Mouse (Mus musculus) liver, embryonic 11.5 days (tissue): ENCODE data around the gene Ccnyl1. TPM values are rescaled to one million over a fixed set of nuclear protein-coding genes. Genes with fewer than 3 reads are reported as not detected.
"Not testable (repeated sequence)": the region's sequence is repeated elsewhere in the genome, so short reads cannot be mapped to it uniquely, and the experiment has no call there.

ENCODE experiments used
- ATAC-seq: fragments of 200-750 bp; cut with Nextera tagmentation; replicated peaks from 2 replicates; pipeline ENCODE4 v1.8.0; 2017; ENCODE audit warnings: moderate number of reproducible peaks, mild to moderate bottlenecking, moderate TSS enrichment, moderate library complexity; ENCODE audit not compliant: low FRiP score
- DNase-seq: peaks from one replicate; pipeline ENCODE4 v3.0.0-alpha.2; 2017; ENCODE audit warnings: low spot score
- H3K27ac ChIP-seq: fragments of 300-500 bp; sonication (generic); 2 replicates; pipeline ENCODE4 v1.5.1; 2014; ENCODE audit warnings: mild to moderate bottlenecking, low read depth, low read length, control low read depth
- H3K27me3 ChIP-seq: fragments of 300-500 bp; sonication (generic); replicated peaks from 2 replicates; pipeline ENCODE4 v1.6.1; 2014; ENCODE audit warnings: low read length, mixed read lengths; ENCODE audit not compliant: control insufficient read depth, insufficient read depth
- H3K36me3 ChIP-seq: fragments of 300-500 bp; sonication (generic); 2 replicates; pipeline ENCODE4 v1.6.1; 2014; ENCODE audit warnings: mild to moderate bottlenecking, low read length, moderate library complexity, mixed read lengths; ENCODE audit not compliant: control insufficient read depth, insufficient read depth
- H3K4me1 ChIP-seq: fragments of 300-500 bp; sonication (generic); replicated peaks from 2 replicates; pipeline ENCODE4 v1.6.1; 2014; ENCODE audit warnings: low read length, mixed read lengths; ENCODE audit not compliant: control insufficient read depth, insufficient read depth
- H3K4me2 ChIP-seq: fragments of 300-500 bp; sonication (generic); 2 replicates; pipeline ENCODE4 v1.6.1; 2014; ENCODE audit warnings: mild to moderate bottlenecking, control low read depth, moderate library complexity
- H3K4me3 ChIP-seq: fragments of 300-500 bp; sonication (generic); 2 replicates; pipeline ENCODE4 v1.5.1; 2014; ENCODE audit warnings: low read depth, low read length, control low read depth
- H3K9ac ChIP-seq: fragments of 300-500 bp; sonication (generic); 2 replicates; pipeline ENCODE4 v1.6.1; 2014; ENCODE audit warnings: low read depth, low read length, control low read depth
- H3K9me3 ChIP-seq: fragments of 300-500 bp; sonication (generic); 2 replicates; pipeline ENCODE4 v1.6.1; 2016; ENCODE audit warnings: low read length, inconsistent platforms, mixed read lengths; ENCODE audit not compliant: control insufficient read depth
- WGBS: fragments of 180-500 bp; shearing (Covaris S2); extraction: QIAGEN DNeasy Blood & Tissue Kit; methylation state at CpG from one replicate; pipeline ENCODE4 v1.1.7; 2014; 5-methylcytosine and 5-hydroxymethylcytosine counted together
- polyA plus RNA-seq: library from polyadenylated mRNA; unstranded; fragments of >200 nt; fragmentation: Nextera tagmentation; extraction: Ambion mirVana; gene quantifications from 2 replicates; pipeline ENCODE4 v1.2.1, GENCODE M21; 2014

The Ccnyl1 gene
- 3.4 and 4.7 TPM in 2 replicates for polyA plus RNA-seq

DNA sequence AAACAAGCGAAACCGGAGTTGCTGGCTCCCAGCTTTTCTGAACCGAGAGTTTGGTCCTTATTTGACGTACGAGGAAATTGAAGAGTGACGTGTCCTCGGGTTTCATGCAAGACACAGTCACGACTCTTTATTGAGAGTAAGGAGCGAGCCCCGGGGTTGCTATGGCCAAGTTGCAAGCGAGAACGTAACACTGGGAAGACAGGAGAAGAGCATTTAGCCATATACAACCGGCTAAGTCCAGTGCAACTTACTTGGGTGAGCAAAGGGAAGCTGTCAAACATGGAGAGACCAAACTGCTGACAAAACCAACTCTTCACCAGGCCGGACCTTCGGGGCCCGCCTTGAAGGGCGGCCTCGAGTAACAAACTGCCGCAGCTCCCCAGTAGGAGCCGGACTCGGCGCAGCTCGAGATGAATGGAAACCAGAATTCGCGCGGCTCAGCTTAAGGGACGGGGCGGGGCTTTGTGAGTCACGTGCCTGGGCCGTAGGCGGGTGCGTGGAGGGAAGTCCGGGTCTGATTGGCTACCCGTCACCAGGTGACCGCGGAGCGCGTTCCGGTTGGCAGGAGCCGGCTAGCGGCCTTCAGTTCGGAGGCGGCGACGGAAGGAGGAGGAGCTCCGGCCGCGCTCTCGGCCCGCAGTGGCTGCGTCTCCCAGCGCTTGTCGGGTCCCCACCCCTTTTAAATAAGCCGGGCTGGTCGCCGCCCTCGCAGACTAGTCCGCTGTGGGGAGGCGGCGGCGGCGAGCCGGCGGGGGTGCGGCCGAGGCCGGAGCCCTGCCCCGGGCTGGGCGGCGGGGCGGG lies at the start of gene Ccnyl1:
Gene Ccnyl1 (plus strand): TSS at position 243 of the 801 bp plus-strand sequence.
- peak within 1 kb of the TSS; percentile 40; the same call in 1 of the 2 replicates for H3K27ac ChIP-seq
- under 1% methylated on average over 61 of the region's 71 CpGs for WGBS

DNA sequence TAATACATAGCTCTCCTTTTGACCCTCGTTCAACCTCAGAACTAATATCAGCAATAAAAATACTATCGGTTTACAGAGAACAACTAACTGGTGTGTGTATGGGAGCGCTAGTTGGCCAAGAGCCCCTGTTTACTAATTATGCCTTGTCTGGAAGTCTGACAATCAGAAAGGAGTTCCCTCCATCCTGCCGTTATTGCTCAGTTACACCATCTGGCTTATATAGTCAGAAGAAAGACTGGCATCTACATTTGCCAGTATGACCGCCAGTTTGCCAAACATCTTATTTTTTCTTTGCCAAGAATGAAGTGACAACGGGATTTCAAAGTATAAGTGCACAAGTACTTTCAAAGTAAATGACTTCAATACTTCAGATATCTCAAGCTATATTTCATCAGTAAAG lies 49.2 kb upstream of the Ccnyl1 start:
- Histone ChIP-seq H3K4me1 (no peaks in the 10 kb centered on the region), H3K27ac (no peak overlapping the region), H3K4me3 (no peak overlapping the region), H3K27me3 (no peaks in the 10 kb centered on the region), H3K36me3 (no peaks in the 10 kb centered on the region), H3K9ac (no peak overlapping the region), H3K4me2 (no peak overlapping the region), H3K9me3 (no peaks in the 10 kb centered on the region)
- 93% methylated on average over 6 of the region's 6 CpGs for WGBS
- ATAC-seq: no peak
- DNase-seq: no peak

More for the DNA sequence above, at the start of gene Ccnyl1:
- Histone ChIP-seq H3K4me3 (peak within 1 kb of the TSS; percentile 72), H3K4me1 (peaks cover 3% of the 10 kb centered on the region), H3K9me3 (no peaks in the 10 kb centered on the region), H3K27me3 (no peaks in the 10 kb centered on the region), H3K4me2 (peak within 1 kb of the TSS; percentile 79), H3K36me3 (no peaks in the 10 kb centered on the region), H3K9ac (peak within 1 kb of the TSS; percentile 79)
- ATAC-seq: peak; percentile 98
- DNase-seq: peak; percentile 97

DNA sequence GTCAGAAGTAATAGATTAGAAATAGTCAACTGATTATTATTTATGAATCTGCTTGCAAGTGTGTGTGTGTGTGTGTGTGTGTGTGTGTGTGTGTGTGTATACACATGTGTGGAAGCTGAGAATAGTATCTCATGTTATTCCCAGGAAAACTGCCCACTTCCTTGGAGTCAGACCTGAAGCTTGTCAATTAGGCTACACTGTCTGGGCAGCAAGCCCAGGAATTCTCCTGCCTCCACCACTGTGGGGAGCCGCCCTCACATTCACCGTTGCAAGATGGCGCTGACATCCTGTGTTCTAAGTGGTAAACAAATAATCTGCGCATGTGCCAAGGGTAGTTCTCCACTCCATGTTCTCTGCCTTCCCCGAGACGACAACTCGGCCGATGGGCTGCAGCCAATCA lies 47.7 kb upstream of the Ccnyl1 start:
- H3K36me3 ChIP-seq, H3K4me2 ChIP-seq, H3K9me3 ChIP-seq, H3K27ac ChIP-seq, H3K4me1 ChIP-seq, H3K4me3 ChIP-seq, H3K27me3 ChIP-seq, DNase-seq, H3K9ac ChIP-seq, ATAC-seq: not testable (repeated sequence)
- 96% methylated on average over 8 of the region's 8 CpGs for WGBS

- Histone ChIP-seq H3K27ac (no peak overlapping the region), H3K9ac (no peak overlapping the region), H3K4me1 (no peaks in the 10 kb centered on the region), H3K27me3 (no peaks in the 10 kb centered on the region), H3K36me3 (no peaks in the 10 kb centered on the region), H3K4me3 (no peak overlapping the region), H3K9me3 (no peaks in the 10 kb centered on the region), H3K4me2 (no peak overlapping the region)
- ATAC-seq: no peak
- no peak for DNase-seq
- WGBS: 73% methylated on average over 3 of the region's 3 CpGs
These were observed 45.7 kb upstream of the Ccnyl1 start for GRCm38 (mm10) chr1:64644513-64644912.

- Histone ChIP-seq H3K4me2 (no peak overlapping the region), H3K4me1 (no peaks in the 10 kb centered on the region), H3K4me3 (no peak overlapping the region), H3K27ac (no peak overlapping the region), H3K9ac (no peak overlapping the region), H3K36me3 (no peaks in the 10 kb centered on the region), H3K27me3 (no peaks in the 10 kb centered on the region), H3K9me3 (no peaks in the 10 kb centered on the region)
- ATAC-seq (no peak), DNase-seq (no peak)
- 74% methylated on average over 11 of the region's 11 CpGs for WGBS
These were observed 40.7 kb upstream of the Ccnyl1 start for GRCm38 (mm10) chr1:64649362-64650124.

- no peaks in the 10 kb centered on the region for H3K36me3 ChIP-seq
- no peaks in the 10 kb centered on the region for H3K27me3 ChIP-seq
- H3K4me3 ChIP-seq: no peak overlapping the region
- 84% methylated on average over 6 of the region's 6 CpGs for whole genome bisulfite sequencing
- DNase-seq (no peak), ATAC-seq (no peak)
- no peaks in the 10 kb centered on the region for H3K4me1 ChIP-seq
- H3K9ac ChIP-seq: no peak overlapping the region
- no peaks in the 10 kb centered on the region for H3K9me3 ChIP-seq
- no peak overlapping the region for H3K4me2 ChIP-seq
- H3K27ac ChIP-seq: no peak overlapping the region
These were observed 36.6 kb upstream of the Ccnyl1 start for GRCm38 (mm10) chr1:64653701-64654100.

- DNase-seq (no peak), ATAC-seq (no peak)
- H3K27me3 ChIP-seq: no peaks in the 10 kb centered on the region
- no peak overlapping the region for H3K27ac ChIP-seq
- H3K4me1 ChIP-seq: no peaks in the 10 kb centered on the region
- no peak overlapping the region for H3K4me2 ChIP-seq
- WGBS: 33% methylated on average over 1 of the region's 1 CpGs
- H3K9ac ChIP-seq: no peak overlapping the region
- no peaks in the 10 kb centered on the region for H3K9me3 ChIP-seq
- H3K4me3 ChIP-seq: no peak overlapping the region
- no peaks in the 10 kb centered on the region for H3K36me3 ChIP-seq
These were observed 34.8 kb upstream of the Ccnyl1 start for GRCm38 (mm10) chr1:64655415-64655814.

GRCm38 (mm10) chr1:64656423-64657129 lies 33.7 kb upstream of the Ccnyl1 start:
- H3K4me2 ChIP-seq: no peak overlapping the region
- ATAC-seq (no peak), DNase-seq (no peak)
- no peak overlapping the region for H3K27ac ChIP-seq
- no peak overlapping the region for H3K9ac ChIP-seq
- no peaks in the 10 kb centered on the region for H3K27me3 ChIP-seq
- 76% methylated on average over 3 of the region's 3 CpGs for WGBS
- H3K9me3 ChIP-seq: no peaks in the 10 kb centered on the region
- H3K4me3 ChIP-seq: no peak overlapping the region
- no peaks in the 10 kb centered on the region for H3K36me3 ChIP-seq
- H3K4me1 ChIP-seq: no peaks in the 10 kb centered on the region
